Mouse (Mus musculus) intestine, embryonic 16.5 days (tissue): ENCODE data around the gene Cd37. TPM values are rescaled to one million over a fixed set of nuclear protein-coding genes. Genes with fewer than 3 reads are reported as not detected.

ENCODE experiments used
- ATAC-seq: fragments of 200-750 bp; cut with Nextera tagmentation; 2 replicates; pipeline ENCODE4 v1.8.0; 2017; ENCODE audit warnings: moderate TSS enrichment, moderate library complexity
- H3K27ac ChIP-seq: fragments of 300-500 bp; sonication (generic); 2 replicates; pipeline ENCODE4 v1.5.1; 2014; ENCODE audit warnings: mild to moderate bottlenecking, low read length
- H3K27me3 ChIP-seq: fragments of 300-500 bp; sonication (generic); replicated peaks from 2 replicates; pipeline ENCODE4 v1.6.1; 2014; ENCODE audit warnings: low read length, control low read depth, mixed read lengths; ENCODE audit not compliant: control insufficient read depth, insufficient read depth
- H3K36me3 ChIP-seq: fragments of 300-500 bp; sonication (generic); 2 replicates; pipeline ENCODE4 v1.6.1; 2014; ENCODE audit warnings: low read length, control low read depth; ENCODE audit not compliant: control insufficient read depth, insufficient read depth
- H3K4me1 ChIP-seq: fragments of 300-500 bp; sonication (generic); 2 replicates; pipeline ENCODE4 v1.6.1; 2014; ENCODE audit warnings: low read length, control low read depth, mixed read lengths; ENCODE audit not compliant: control insufficient read depth, insufficient read depth
- H3K4me2 ChIP-seq: fragments of 300-500 bp; sonication (generic); 2 replicates; pipeline ENCODE4 v1.6.1; 2014; ENCODE audit warnings: low read depth, low read length, control low read depth
- H3K4me3 ChIP-seq: fragments of 300-500 bp; sonication (generic); 2 replicates; pipeline ENCODE4 v1.5.1; 2014; ENCODE audit warnings: mild to moderate bottlenecking, low read length
- H3K9ac ChIP-seq: fragments of 300-500 bp; sonication (generic); 2 replicates; pipeline ENCODE4 v1.6.1; 2014; ENCODE audit warnings: low read depth, low read length
- H3K9me3 ChIP-seq: fragments of 300-500 bp; sonication (generic); 2 replicates; pipeline ENCODE4 v1.6.1; 2016; ENCODE audit warnings: low read length, control low read depth; ENCODE audit not compliant: control insufficient read depth
- WGBS: fragments of 180-500 bp; shearing (Covaris S2); extraction: QIAGEN DNeasy Blood & Tissue Kit; methylation state at CpG from one replicate; pipeline ENCODE4 v1.1.7; 2014; 5-methylcytosine and 5-hydroxymethylcytosine counted together
- polyA plus RNA-seq: library from polyadenylated mRNA; unstranded; fragments of >200 nt; fragmentation: Nextera tagmentation; extraction: Ambion mirVana; gene quantifications from 2 replicates; pipeline ENCODE4 v1.2.1, GENCODE M21; 2015

Gene Cd37
- polyA plus RNA-seq, result 4.2 and 5.0 TPM in 2 replicates

- H3K4me3 ChIP-seq, result no peak within 1 kb of the TSS
- WGBS, result 35% methylated on average over 20 of the region's 20 CpGs
These were observed at the start of gene Cd37 for GRCm38 (mm10) chr7:45238723-45239496. Gene Cd37, minus strand, starts transcription at chr7:45239115.

GRCm38 (mm10) chr7:45286486-45286885 lies 47.6 kb upstream of the Cd37 start:
- Histone ChIP-seq H3K4me1 (no peaks in the 10 kb centered on the region), H3K4me2 (no peak overlapping the region), H3K4me3 (no peak overlapping the region), H3K36me3 (no peaks in the 10 kb centered on the region), H3K9ac (no peak overlapping the region), H3K27ac (no peak overlapping the region), H3K9me3 (no peaks in the 10 kb centered on the region), H3K27me3 (no peaks in the 10 kb centered on the region)
- no peak for ATAC-seq
- 82% methylated on average over 13 of the region's 13 CpGs for WGBS

More at GRCm38 (mm10) chr7:45238723-45239496, at the start of gene Cd37:
- Histone ChIP-seq H3K27ac (no peak within 1 kb of the TSS), H3K36me3 (no peaks in the 10 kb centered on the region), H3K9me3 (no peaks in the 10 kb centered on the region), H3K4me1 (peaks cover 23% of the 10 kb centered on the region), H3K4me2 (no peak within 1 kb of the TSS), H3K27me3 (0 out of 2 replicates have a peak, but pooled peaks cover 3% of the 10 kb centered on the region), H3K9ac (no peak within 1 kb of the TSS)
- no peak for ATAC-seq

- peak within 1 kb of the TSS; percentile 69 for H3K4me2 ChIP-seq
- H3K4me1 ChIP-seq, result 0 out of 2 replicates have a peak, but pooled peaks cover 6% of the 10 kb centered on the region
- peak within 1 kb of the TSS; percentile 50 for H3K4me3 ChIP-seq
- H3K36me3 ChIP-seq, result no peaks in the 10 kb centered on the region
- no peaks in the 10 kb centered on the region for H3K27me3 ChIP-seq
- H3K9ac ChIP-seq, result peak within 1 kb of the TSS; percentile 61
- WGBS, result 6% methylated on average over 44 of the region's 44 CpGs
- H3K27ac ChIP-seq, result no peak within 1 kb of the TSS
- no peaks in the 10 kb centered on the region for H3K9me3 ChIP-seq
- peak; percentile 80 for ATAC-seq
These were observed 38.3 kb upstream of the Cd37 start, which contains the start of gene Slc6a21 for GRCm38 (mm10) chr7:45277136-45277760. Gene Slc6a21, plus strand, starts transcription at chr7:45277513.

- H3K36me3 ChIP-seq, result no peaks in the 10 kb centered on the region
- no peak for ATAC-seq
- WGBS, result 90% methylated on average over 8 of the region's 8 CpGs
- H3K4me1 ChIP-seq, result 0 out of 2 replicates have a peak, but pooled peaks cover 6% of the 10 kb centered on the region
- no peaks in the 10 kb centered on the region for H3K27me3 ChIP-seq
- no peak overlapping the region for H3K27ac ChIP-seq
- H3K9me3 ChIP-seq, result no peaks in the 10 kb centered on the region
- H3K4me3 ChIP-seq, result no peak overlapping the region
- H3K4me2 ChIP-seq, result no peak overlapping the region
- H3K9ac ChIP-seq, result no peak overlapping the region
These were observed 34.8 kb upstream of the Cd37 start for GRCm38 (mm10) chr7:45273672-45274071.

- no peak for ATAC-seq
These were observed 34.0 kb upstream of the Cd37 start for GRCm38 (mm10) chr7:45272786-45273412.

GRCm38 (mm10) chr7:45265518-45265917 lies 26.6 kb upstream of the Cd37 start:
- no peak overlapping the region for H3K4me2 ChIP-seq
- 79% methylated on average over 1 of the region's 1 CpGs for WGBS
- no peaks in the 10 kb centered on the region; the same call in 1 of the 2 replicates for H3K4me1 ChIP-seq
- H3K27ac ChIP-seq, result no peak overlapping the region
- H3K4me3 ChIP-seq, result no peak overlapping the region
- ATAC-seq, result no peak
- no peaks in the 10 kb centered on the region for H3K9me3 ChIP-seq
- H3K36me3 ChIP-seq, result no peaks in the 10 kb centered on the region
- H3K27me3 ChIP-seq, result no peaks in the 10 kb centered on the region
- H3K9ac ChIP-seq, result no peak overlapping the region

More at GRCm38 (mm10) chr7:45272786-45273412, 34.0 kb upstream of the Cd37 start:
- H3K4me1 ChIP-seq, result 0 out of 2 replicates have a peak, but pooled peaks cover 6% of the 10 kb centered on the region
- no peaks in the 10 kb centered on the region for H3K9me3 ChIP-seq
- no peak overlapping the region for H3K4me2 ChIP-seq
- 36% methylated on average over 10 of the region's 10 CpGs for WGBS
- H3K27me3 ChIP-seq, result no peaks in the 10 kb centered on the region
- no peak overlapping the region for H3K9ac ChIP-seq
- H3K36me3 ChIP-seq, result no peaks in the 10 kb centered on the region
- H3K4me3 ChIP-seq, result no peak overlapping the region
- no peak overlapping the region for H3K27ac ChIP-seq

GRCm38 (mm10) chr7:45264348-45264747 lies 25.4 kb upstream of the Cd37 start:
- H3K9me3 ChIP-seq, result no peaks in the 10 kb centered on the region
- WGBS, result 86% methylated on average over 3 of the region's 3 CpGs

GRCm38 (mm10) chr7:45263006-45263607 lies 24.2 kb upstream of the Cd37 start:
- Histone ChIP-seq H3K4me2 (no peak overlapping the region), H3K4me3 (no peak overlapping the region), H3K9me3 (no peaks in the 10 kb centered on the region), H3K9ac (no peak overlapping the region), H3K4me1 (no peaks in the 10 kb centered on the region; the same call in 1 of the 2 replicates), H3K36me3 (no peaks in the 10 kb centered on the region), H3K27me3 (no peaks in the 10 kb centered on the region), H3K27ac (no peak overlapping the region)
- WGBS, result 65% methylated on average over 7 of the region's 7 CpGs
- no peak for ATAC-seq

More at GRCm38 (mm10) chr7:45264348-45264747, 25.4 kb upstream of the Cd37 start:
- Histone ChIP-seq H3K9ac (no peak overlapping the region), H3K27ac (no peak overlapping the region), H3K36me3 (no peaks in the 10 kb centered on the region), H3K4me2 (no peak overlapping the region), H3K4me1 (no peaks in the 10 kb centered on the region; the same call in 1 of the 2 replicates), H3K4me3 (no peak overlapping the region), H3K27me3 (no peaks in the 10 kb centered on the region)
- no peak for ATAC-seq

GRCm38 (mm10) chr7:45262266-45262665 lies 23.4 kb upstream of the Cd37 start:
- Histone ChIP-seq H3K4me3 (no peak overlapping the region), H3K9me3 (no peaks in the 10 kb centered on the region), H3K36me3 (no peaks in the 10 kb centered on the region), H3K27ac (no peak overlapping the region), H3K9ac (no peak overlapping the region), H3K27me3 (no peaks in the 10 kb centered on the region), H3K4me2 (no peak overlapping the region), H3K4me1 (no peaks in the 10 kb centered on the region; the same call in 1 of the 2 replicates)
- 45% methylated on average over 7 of the region's 7 CpGs for WGBS
- ATAC-seq, result no peak
